Mouse (Mus musculus) kidney, embryonic 16.5 days (tissue): ENCODE results near the gene Dnaja4. TPM values are rescaled to one million over a fixed set of nuclear protein-coding genes. Genes with fewer than 3 reads are reported as not detected.

ENCODE experiments used
- ATAC-seq: fragments of 200-750 bp; cut with Nextera tagmentation; 2 replicates; pipeline ENCODE4 v1.8.0; 2017; ENCODE audit warnings: moderate TSS enrichment; ENCODE audit not compliant: low FRiP score, low TSS enrichment
- H3K27ac ChIP-seq: fragments of 300-500 bp; sonication (generic); 2 replicates; pipeline ENCODE4 v1.5.1; 2014; ENCODE audit warnings: low read length
- H3K27me3 ChIP-seq: fragments of 300-500 bp; sonication (generic); 2 replicates; pipeline ENCODE4 v1.6.1; 2014; ENCODE audit warnings: low read length, control low read depth, mixed read lengths; ENCODE audit not compliant: insufficient read depth
- H3K36me3 ChIP-seq: fragments of 300-500 bp; sonication (generic); 2 replicates; pipeline ENCODE4 v1.6.1; 2014; ENCODE audit warnings: low read length, control low read depth, mixed read lengths; ENCODE audit not compliant: insufficient read depth
- H3K4me1 ChIP-seq: fragments of 300-500 bp; sonication (generic); 2 replicates; pipeline ENCODE4 v1.6.1; 2014; ENCODE audit warnings: low read length, control low read depth, mixed read lengths; ENCODE audit not compliant: insufficient read depth
- H3K4me2 ChIP-seq: fragments of 300-500 bp; sonication (generic); replicated peaks from 2 replicates; pipeline ENCODE4 v1.6.1; 2014; ENCODE audit warnings: low read depth, low read length
- H3K4me3 ChIP-seq: fragments of 300-500 bp; sonication (generic); 2 replicates; pipeline ENCODE4 v1.5.1; 2014; ENCODE audit warnings: mild to moderate bottlenecking, low read length
- H3K9ac ChIP-seq: fragments of 300-500 bp; sonication (generic); replicated peaks from 2 replicates; pipeline ENCODE4 v1.6.1; 2014; ENCODE audit warnings: low read length
- H3K9me3 ChIP-seq: fragments of 300-500 bp; sonication (generic); 2 replicates; pipeline ENCODE4 v1.6.1; 2016; ENCODE audit warnings: low read length, control low read depth
- WGBS: fragments of 180-500 bp; shearing (Covaris S2); extraction: QIAGEN DNeasy Blood & Tissue Kit; methylation state at CpG from one replicate; pipeline ENCODE4 v1.1.7; 2014; 5-methylcytosine and 5-hydroxymethylcytosine counted together
- polyA plus RNA-seq: library from polyadenylated mRNA; unstranded; fragments of >200 nt; fragmentation: Nextera tagmentation; extraction: Ambion mirVana; gene quantifications from 2 replicates; pipeline ENCODE4 v1.2.1, GENCODE M21; 2015

Dnaja4 gene
- polyA plus RNA-seq, 1 experiment from 2014 or later, result 3.7 TPM

DNA sequence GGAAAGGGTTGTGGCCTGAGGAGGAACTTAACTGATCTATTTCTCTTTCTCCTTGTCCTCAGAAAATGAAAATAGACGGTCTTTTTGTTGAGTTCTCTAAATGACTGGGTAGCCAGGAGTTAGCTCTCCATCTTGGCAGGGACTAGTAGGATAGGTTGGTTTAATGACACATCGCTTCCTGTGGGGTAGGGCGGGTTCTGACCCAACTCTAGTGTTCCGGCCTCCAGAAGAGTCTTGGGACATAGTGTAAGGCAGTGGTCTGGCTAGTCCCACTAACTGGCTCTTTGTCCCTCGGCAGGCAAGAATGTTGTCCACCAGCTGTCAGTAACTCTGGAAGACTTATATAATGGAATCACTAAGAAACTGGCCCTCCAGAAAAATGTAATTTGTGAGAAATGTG is 9.4 kb downstream of the Dnaja4 start:
- Histone ChIP-seq H3K27me3 (no peaks in the 10 kb centered on the region), H3K27ac (no peak overlapping the region), H3K4me3 (no peak overlapping the region), H3K36me3 (peaks cover 13% of the 10 kb centered on the region; the same call in 1 of the 2 replicates), H3K4me1 (no peaks in the 10 kb centered on the region), H3K9me3 (no peaks in the 10 kb centered on the region), H3K9ac (no peak overlapping the region), H3K4me2 (no peak overlapping the region)
- 91% methylated on average over 5 of the region's 5 CpGs for WGBS
- no peak for ATAC-seq

DNA sequence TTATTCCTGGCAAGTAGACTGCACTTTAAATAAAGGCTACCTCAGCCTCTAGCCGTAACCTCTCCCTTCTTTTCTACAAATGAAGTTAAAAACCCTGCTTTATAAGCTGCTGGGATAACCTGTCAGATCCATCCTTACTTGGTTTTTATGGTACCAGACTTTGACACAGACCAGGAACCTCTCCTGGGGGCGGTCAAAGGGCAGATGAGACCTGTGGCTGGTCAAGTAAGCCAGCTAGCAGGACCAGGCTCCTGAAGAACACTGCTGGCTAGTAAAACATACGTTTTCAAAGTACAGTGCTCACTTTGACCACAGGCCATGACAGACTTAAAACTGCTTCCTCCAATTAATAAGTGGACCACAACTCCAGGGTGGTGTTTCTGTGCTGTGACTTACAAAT is 17.1 kb downstream of the Dnaja4 start:
- Histone ChIP-seq H3K9me3 (no peaks in the 10 kb centered on the region), H3K4me3 (no peak overlapping the region), H3K27ac (no peak overlapping the region), H3K4me2 (no peak overlapping the region), H3K36me3 (peaks cover 57% of the 10 kb centered on the region), H3K27me3 (no peaks in the 10 kb centered on the region), H3K9ac (no peak overlapping the region), H3K4me1 (no peaks in the 10 kb centered on the region)
- WGBS, result 77% methylated on average over 3 of the region's 3 CpGs
- ATAC-seq, result no peak

DNA sequence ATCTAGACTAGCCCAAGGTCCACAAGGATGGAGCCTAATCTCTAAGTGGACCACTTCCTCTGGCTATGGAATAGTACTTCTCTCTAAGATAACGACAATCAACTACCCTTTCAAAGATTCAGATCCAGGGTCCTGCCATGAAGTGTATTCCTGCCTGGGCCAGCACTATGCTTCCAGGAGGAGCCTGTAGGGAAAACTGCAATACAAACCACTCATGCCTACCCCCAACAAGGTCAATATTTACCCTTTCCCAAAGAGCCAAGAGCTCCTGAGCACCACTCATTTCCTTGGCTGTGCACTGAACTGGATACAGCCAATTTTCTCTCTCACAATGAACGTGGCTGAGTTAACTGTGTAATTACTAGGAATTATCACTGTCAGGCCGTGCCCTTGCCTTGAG is 18.9 kb downstream of the Dnaja4 start:
- H3K27me3 ChIP-seq, result no peaks in the 10 kb centered on the region
- WGBS, result 79% methylated on average over 3 of the region's 3 CpGs
- no peak for ATAC-seq
- no peak overlapping the region for H3K4me3 ChIP-seq
- no peaks in the 10 kb centered on the region for H3K4me1 ChIP-seq
- H3K27ac ChIP-seq, result no peak overlapping the region
- no peaks in the 10 kb centered on the region for H3K9me3 ChIP-seq
- H3K36me3 ChIP-seq, result peaks cover 55% of the 10 kb centered on the region
- no peak overlapping the region for H3K4me2 ChIP-seq
- no peak overlapping the region for H3K9ac ChIP-seq

DNA sequence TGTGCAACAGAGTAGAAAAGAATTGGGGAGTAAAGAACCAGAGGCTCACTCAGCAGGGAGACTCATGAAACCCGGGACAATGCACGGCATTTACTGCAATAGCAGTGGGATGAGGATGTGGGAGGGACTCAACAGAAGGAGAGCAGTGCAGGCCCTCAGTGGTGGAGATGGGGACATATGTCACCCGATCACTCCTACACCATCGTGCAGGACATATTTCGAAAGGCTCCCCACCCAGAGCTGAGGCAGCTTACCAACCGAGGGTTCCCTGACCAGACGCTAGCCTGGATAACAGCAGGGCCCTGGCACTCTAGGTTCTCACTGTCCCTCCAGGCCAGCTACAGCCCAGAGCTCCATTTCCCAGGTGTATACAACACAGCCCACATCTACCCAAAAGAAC is 23.5 kb downstream of the Dnaja4 start:
- no peaks in the 10 kb centered on the region for H3K4me1 ChIP-seq
- 58% methylated on average over 7 of the region's 7 CpGs for WGBS
- no peak overlapping the region for H3K4me3 ChIP-seq
- no peaks in the 10 kb centered on the region for H3K9me3 ChIP-seq
- H3K4me2 ChIP-seq, result no peak overlapping the region
- peaks cover 56% of the 10 kb centered on the region for H3K36me3 ChIP-seq
- H3K27ac ChIP-seq, result no peak overlapping the region
- no peaks in the 10 kb centered on the region for H3K27me3 ChIP-seq
- no peak overlapping the region for H3K9ac ChIP-seq
- ATAC-seq, result no peak

DNA sequence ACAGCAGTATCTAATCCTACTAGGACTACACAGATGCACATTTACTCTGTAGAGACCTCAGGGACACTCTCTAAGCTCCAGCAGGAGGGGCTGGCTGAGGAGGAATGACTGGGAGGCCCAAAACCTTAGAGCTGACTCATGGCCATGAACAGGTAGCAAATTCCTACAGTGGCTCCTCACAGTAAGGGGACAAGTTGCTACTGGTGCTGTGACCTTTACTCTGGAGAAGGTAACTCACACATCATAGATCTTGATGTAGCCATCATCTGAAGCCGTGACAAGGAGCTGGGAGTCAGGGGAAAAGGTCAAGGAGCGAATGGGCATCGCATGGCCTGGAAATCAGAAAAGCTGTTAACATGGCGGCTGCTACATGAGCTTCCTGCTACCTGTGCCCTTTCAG is 23.9 kb downstream of the Dnaja4 start:
- Histone ChIP-seq H3K4me2 (no peak overlapping the region), H3K27me3 (no peaks in the 10 kb centered on the region), H3K9me3 (no peaks in the 10 kb centered on the region), H3K4me3 (no peak overlapping the region), H3K9ac (no peak overlapping the region), H3K36me3 (peaks cover 60% of the 10 kb centered on the region), H3K4me1 (no peaks in the 10 kb centered on the region), H3K27ac (no peak overlapping the region)
- ATAC-seq, result no peak
- 75% methylated on average over 4 of the region's 4 CpGs for WGBS

DNA sequence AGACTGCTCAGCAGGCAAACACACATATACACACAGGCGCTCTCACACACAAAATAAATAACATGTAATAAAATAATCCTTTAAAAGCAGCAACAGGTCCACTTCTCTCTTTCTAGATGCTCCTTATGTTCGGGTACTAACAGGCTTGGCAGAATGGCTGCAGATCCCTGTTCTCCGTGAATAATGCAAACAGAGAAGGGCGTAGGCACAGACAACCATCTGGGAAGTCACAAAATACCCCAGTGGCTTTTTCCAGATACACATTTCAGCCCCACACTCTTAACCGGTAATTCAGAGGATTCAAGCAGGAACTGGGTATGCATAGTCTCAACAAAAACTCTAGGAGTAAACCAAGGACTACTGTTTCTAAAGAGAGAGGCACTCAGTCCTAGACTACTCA is 27.6 kb downstream of the Dnaja4 start:
- WGBS, result 89% methylated on average over 5 of the region's 5 CpGs
- H3K36me3 ChIP-seq, result peaks cover 57% of the 10 kb centered on the region

DNA sequence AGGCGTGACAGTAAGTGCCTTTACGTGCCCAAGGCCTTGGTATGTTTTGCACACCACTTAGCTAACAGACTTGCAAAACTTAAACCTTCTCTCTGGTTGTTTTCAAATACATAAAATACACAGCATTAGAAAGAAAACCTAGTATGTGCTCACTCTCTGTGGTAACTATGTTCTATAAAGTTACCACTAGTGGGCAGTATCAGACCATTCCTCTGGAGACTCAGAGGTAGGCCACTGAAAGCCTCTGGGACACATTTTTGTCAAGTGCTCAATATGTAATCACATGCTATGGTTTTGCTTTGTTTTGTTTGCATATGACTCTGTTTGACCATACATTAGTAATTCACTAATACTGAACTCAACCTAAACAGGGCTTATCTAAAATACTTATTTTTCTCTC is 33.4 kb downstream of the Dnaja4 start:
- no peak overlapping the region for H3K4me3 ChIP-seq
- H3K9me3 ChIP-seq, result no peaks in the 10 kb centered on the region
- no peaks in the 10 kb centered on the region for H3K27me3 ChIP-seq
- no peak overlapping the region for H3K4me2 ChIP-seq
- no peak overlapping the region for H3K9ac ChIP-seq
- no peak overlapping the region for H3K27ac ChIP-seq
- 86% methylated on average over 2 of the region's 2 CpGs for WGBS
- H3K36me3 ChIP-seq, result peaks cover 20% of the 10 kb centered on the region; the same call in 1 of the 2 replicates
- no peak for ATAC-seq
- peaks cover 13% of the 10 kb centered on the region for H3K4me1 ChIP-seq

More for the DNA sequence above, 27.6 kb downstream of the Dnaja4 start:
- no peak overlapping the region for H3K4me2 ChIP-seq
- no peak overlapping the region for H3K27ac ChIP-seq
- H3K9ac ChIP-seq, result no peak overlapping the region
- H3K27me3 ChIP-seq, result no peaks in the 10 kb centered on the region
- no peak overlapping the region for H3K4me3 ChIP-seq
- H3K4me1 ChIP-seq, result no peaks in the 10 kb centered on the region
- H3K9me3 ChIP-seq, result no peaks in the 10 kb centered on the region
- no peak for ATAC-seq

DNA sequence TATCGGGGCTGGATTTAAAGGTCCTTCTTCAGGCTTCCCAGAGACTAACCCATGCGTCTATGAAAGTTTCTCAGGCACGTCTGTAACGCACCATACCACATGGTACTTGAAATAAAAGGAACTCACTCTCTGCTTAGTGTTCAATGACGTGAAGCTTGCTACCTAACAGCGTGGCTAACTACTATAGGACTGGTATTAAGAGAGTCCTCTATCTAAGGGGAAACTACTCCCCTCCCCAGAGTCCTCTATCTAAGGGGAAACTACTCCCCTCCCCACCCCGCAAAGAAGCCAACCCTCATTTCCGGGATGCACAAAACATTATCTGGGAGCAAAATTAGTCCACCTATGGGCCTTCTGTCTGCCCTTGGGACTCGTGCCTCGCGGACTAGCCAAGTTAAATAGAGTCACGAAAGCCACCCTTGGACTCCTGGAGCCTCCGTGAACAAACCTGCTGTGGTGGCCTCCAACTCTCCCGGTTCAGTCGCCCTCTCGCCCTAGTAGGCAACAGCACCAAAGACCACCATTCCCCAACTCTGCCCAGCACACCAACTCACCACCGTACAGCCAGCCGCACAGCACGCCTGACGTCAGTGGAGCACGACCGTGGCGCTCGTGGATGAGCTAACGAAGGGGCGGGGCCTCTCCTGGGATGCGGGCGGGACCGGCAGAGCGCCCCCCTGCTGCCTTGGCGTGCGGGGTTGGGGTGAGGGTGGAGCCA is 35.4 kb downstream of the Dnaja4 start, which contains the start of gene Wdr61:
Wdr61 (minus strand) TSS at position 599 of the 718 bp plus-strand sequence.
- Histone ChIP-seq H3K27me3 (no peaks in the 10 kb centered on the region), H3K4me3 (peak within 1 kb of the TSS; percentile 78), H3K4me2 (peak within 1 kb of the TSS; percentile 58), H3K4me1 (peaks cover 13% of the 10 kb centered on the region), H3K9me3 (no peaks in the 10 kb centered on the region), H3K36me3 (peaks cover 7% of the 10 kb centered on the region; the same call in 1 of the 2 replicates), H3K27ac (peak within 1 kb of the TSS; percentile 34), H3K9ac (peak within 1 kb of the TSS; percentile 81)
- 2% methylated on average over 29 of the region's 32 CpGs for whole genome bisulfite sequencing
- ATAC-seq, result peak; percentile 97

DNA sequence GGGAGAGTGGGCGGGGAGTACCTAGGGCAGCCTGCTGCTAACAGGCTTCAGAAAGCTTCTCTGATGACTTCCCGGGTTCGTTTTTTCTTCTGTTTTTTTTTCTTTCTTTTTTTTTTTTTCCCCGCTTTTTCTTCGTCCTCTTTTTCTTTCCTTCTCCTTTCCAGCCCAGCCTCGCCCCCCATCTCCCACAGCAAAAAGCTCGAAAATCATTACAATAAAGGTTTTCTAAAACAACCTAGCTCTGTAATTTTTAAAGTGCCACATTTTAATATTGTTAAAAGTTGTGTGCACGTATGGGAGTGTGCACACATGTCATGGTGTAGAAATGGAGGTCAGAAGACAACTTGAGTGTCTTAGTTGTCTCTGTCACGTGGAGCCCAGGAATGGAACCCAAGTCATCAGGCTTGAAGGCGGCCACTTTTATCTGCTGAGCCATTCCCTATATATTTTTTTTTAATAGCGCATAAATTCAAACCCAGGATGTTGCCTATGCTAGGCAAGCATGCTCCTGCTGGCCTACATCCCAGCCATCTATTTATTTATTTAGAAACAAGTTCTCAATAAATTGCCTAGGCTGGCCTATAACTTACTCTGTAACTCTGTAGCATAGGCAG is 36.1 kb downstream of the Dnaja4 start:
- Histone ChIP-seq H3K36me3 (peaks cover 4% of the 10 kb centered on the region; the same call in 1 of the 2 replicates), H3K27me3 (no peaks in the 10 kb centered on the region), H3K4me2 (peak overlapping the region; percentile 58), H3K9me3 (no peaks in the 10 kb centered on the region), H3K27ac (0 out of 2 replicates have a peak overlapping the region, but pooled peaks have one; percentile 34), H3K4me1 (peaks cover 13% of the 10 kb centered on the region), H3K4me3 (peak overlapping the region; percentile 78), H3K9ac (peak overlapping the region; percentile 81)
- ATAC-seq, result no peak
- WGBS, result 16% methylated on average over 11 of the region's 11 CpGs

DNA sequence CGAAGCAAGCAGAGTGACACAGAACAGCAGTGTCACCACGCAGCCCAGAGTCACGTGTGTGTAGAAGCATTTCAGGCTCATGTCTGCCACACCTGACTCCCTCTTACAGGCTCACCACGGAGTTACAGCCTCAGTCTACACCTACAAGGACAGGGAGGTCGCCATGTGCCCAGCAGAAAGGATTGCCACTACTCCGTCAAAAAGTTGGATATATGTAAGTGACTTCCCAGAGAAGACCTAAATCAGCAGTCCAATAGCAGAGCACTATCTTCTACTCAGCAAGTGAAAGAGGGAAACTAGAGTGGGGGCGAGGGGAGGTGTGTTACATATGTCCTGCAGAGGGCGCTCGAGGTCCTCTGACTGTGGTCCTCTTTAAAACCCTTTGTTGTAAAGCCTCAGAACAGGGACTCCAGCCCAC is 37.6 kb downstream of the Dnaja4 start:
- ATAC-seq, result no peak
- H3K36me3 ChIP-seq, result no peaks in the 10 kb centered on the region
- H3K9me3 ChIP-seq, result no peaks in the 10 kb centered on the region
- WGBS, result 24% methylated on average over 9 of the region's 9 CpGs
- no peak overlapping the region; the same call in 1 of the 2 replicates for H3K4me2 ChIP-seq
- H3K27ac ChIP-seq, result no peak overlapping the region
- H3K4me1 ChIP-seq, result peaks cover 13% of the 10 kb centered on the region
- H3K4me3 ChIP-seq, result no peak overlapping the region
- H3K9ac ChIP-seq, result no peak overlapping the region; the same call in 1 of the 2 replicates
- H3K27me3 ChIP-seq, result no peaks in the 10 kb centered on the region
